Mouse (Mus musculus) limb, embryonic 14.5 days (tissue): ENCODE measurements around the gene Adam19. TPM values are rescaled to one million over a fixed set of nuclear protein-coding genes. Genes with fewer than 3 reads are reported as not detected.

Source experiments
- ATAC-seq: fragments of 200-750 bp; cut with Nextera tagmentation; 2 replicates; pipeline ENCODE4 v1.8.0; 2017; ENCODE audit warnings: low read depth, moderate number of reproducible peaks, moderate TSS enrichment; ENCODE audit not compliant: low FRiP score
- DNase-seq: peaks from one replicate; pipeline ENCODE4 v3.0.0-alpha.2; 2015; ENCODE audit warnings: low spot score
- H3K27ac ChIP-seq: fragments of 300-500 bp; sonication (generic); replicated peaks from 2 replicates; pipeline ENCODE4 v1.5.1; 2014; ENCODE audit warnings: low read depth, mild to moderate bottlenecking, low read length, moderate library complexity, mixed read lengths
- H3K27me3 ChIP-seq: fragments of 300-500 bp; sonication (generic); 2 replicates; pipeline ENCODE4 v1.6.1; 2014; ENCODE audit warnings: low read length, mixed read lengths; ENCODE audit not compliant: control insufficient read depth, insufficient read depth
- H3K36me3 ChIP-seq: fragments of 300-500 bp; sonication (generic); 2 replicates; pipeline ENCODE4 v1.6.1; 2014; ENCODE audit warnings: mild to moderate bottlenecking, low read length, moderate library complexity, mixed read lengths; ENCODE audit not compliant: control insufficient read depth, insufficient read depth
- H3K4me1 ChIP-seq: fragments of 300-500 bp; sonication (generic); 2 replicates; pipeline ENCODE4 v1.6.1; 2014; ENCODE audit warnings: antibody characterized with exemption, low read length, mixed read lengths; ENCODE audit not compliant: control insufficient read depth, insufficient read depth
- H3K4me2 ChIP-seq: fragments of 300-500 bp; sonication (generic); replicated peaks from 2 replicates; pipeline ENCODE4 v1.6.1; 2014; ENCODE audit warnings: low read depth, mild to moderate bottlenecking, low read length, moderate library complexity; ENCODE audit not compliant: severe bottlenecking
- H3K4me3 ChIP-seq: fragments of 300-500 bp; sonication (generic); replicated peaks from 2 replicates; pipeline ENCODE4 v1.5.1; 2014; ENCODE audit warnings: low read length
- H3K9ac ChIP-seq: fragments of 300-500 bp; sonication (generic); 2 replicates; pipeline ENCODE4 v1.6.1; 2014; ENCODE audit warnings: mild to moderate bottlenecking, low read depth, low read length, moderate library complexity; ENCODE audit not compliant: severe bottlenecking
- H3K9me3 ChIP-seq: fragments of 300-500 bp; sonication (generic); 2 replicates; pipeline ENCODE4 v1.6.1; 2016; ENCODE audit warnings: low read length; ENCODE audit not compliant: control insufficient read depth
- POLR2A ChIP-seq: fragments of 200-500 bp; IDR thresholded peaks from 2 replicates; pipeline ENCODE4 v1.8.0; 2012; ENCODE audit warnings: inconsistent platforms, mild to moderate bottlenecking, moderate library complexity, borderline replicate concordance; ENCODE audit not compliant: insufficient read depth, insufficient read length; ENCODE audit errors: extremely low read depth
- WGBS: fragments of 180-500 bp; shearing (Covaris S2); extraction: QIAGEN DNeasy Blood & Tissue Kit; methylation state at CpG from one replicate; pipeline ENCODE4 v1.1.7; 2014; 5-methylcytosine and 5-hydroxymethylcytosine counted together
- polyA plus RNA-seq, 2 experiments: library from polyadenylated mRNA; depleted of rRNA in 1 of 2; stranded (reverse) in 1 of 2; unstranded in 1 of 2; fragments of >200 nt; fragmentation: Nextera tagmentation in 1 of 2; extraction: Ambion mirVana in 1 of 2; gene quantifications; 2 replicates each; pipeline versions ENCODE4 v1.2.1 to v1.2.3; 2012 to 2014

Gene Adam19
- polyA plus RNA-seq, 2 experiments, result 13.3 to 29.3 TPM

DNA sequence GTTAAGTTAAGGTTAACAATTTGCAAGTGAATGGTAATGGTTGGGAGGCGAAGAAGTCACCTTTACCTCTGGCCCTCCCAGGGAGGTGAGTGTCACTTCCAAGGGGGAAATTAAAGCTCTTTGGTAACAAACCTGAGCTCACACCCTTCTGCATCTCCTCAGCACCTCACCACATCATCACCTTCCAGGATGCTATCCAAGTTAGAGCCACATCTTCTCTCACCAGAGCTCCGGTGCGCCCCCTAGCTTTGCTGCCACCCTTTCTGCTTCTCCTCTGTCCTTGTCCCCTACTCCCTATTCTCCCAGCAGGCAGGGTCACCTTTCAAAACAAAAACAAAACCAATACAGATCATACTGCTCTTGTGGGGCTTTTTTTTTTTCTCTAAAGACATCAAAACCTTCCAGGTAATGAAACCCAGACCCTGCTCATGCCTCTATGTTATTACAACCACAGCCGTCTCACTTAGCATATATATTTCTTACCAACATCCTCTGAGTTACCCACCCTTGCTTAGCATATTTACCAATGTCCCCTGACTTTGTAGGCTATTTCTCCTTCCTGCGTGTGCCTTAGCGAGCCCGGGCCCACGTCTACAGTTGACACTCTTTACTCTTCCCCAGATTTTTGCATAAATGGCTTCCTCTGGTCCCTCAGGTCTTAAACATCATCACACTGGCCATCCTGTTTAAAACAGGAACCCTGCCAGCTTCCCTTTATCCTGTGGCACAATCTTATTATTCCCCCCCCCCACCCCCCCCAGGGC lies 4.3 kb downstream of the Adam19 start:
- DNase-seq, result no peak
- Histone ChIP-seq H3K36me3 (0 out of 2 replicates have a peak, but pooled peaks cover 12% of the 10 kb centered on the region), H3K4me3 (no peak overlapping the region), H3K9ac (no peak overlapping the region), H3K4me1 (peaks cover 15% of the 10 kb centered on the region), H3K27ac (no peak overlapping the region), H3K27me3 (no peaks in the 10 kb centered on the region), H3K9me3 (no peaks in the 10 kb centered on the region), H3K4me2 (no peak overlapping the region)
- TF ChIP-seq POLR2A, result no peak
- WGBS, result 57% methylated on average over 8 of the region's 8 CpGs
- no peak for ATAC-seq

GRCm38 (mm10) chr11:46060651-46061020 lies 4.8 kb downstream of the Adam19 start:
- H3K27me3 ChIP-seq, result no peaks in the 10 kb centered on the region
- H3K36me3 ChIP-seq, result peaks cover 16% of the 10 kb centered on the region; the same call in 1 of the 2 replicates
- no peak overlapping the region for H3K9ac ChIP-seq
- H3K4me1 ChIP-seq, result peaks cover 13% of the 10 kb centered on the region
- WGBS, result 62% methylated on average over 5 of the region's 5 CpGs
- TF ChIP-seq POLR2A, result no peak
- H3K4me2 ChIP-seq, result no peak overlapping the region
- DNase-seq (no peak), ATAC-seq (no peak)
- H3K4me3 ChIP-seq, result no peak overlapping the region
- H3K27ac ChIP-seq, result no peak overlapping the region
- no peaks in the 10 kb centered on the region for H3K9me3 ChIP-seq

GRCm38 (mm10) chr11:46061776-46062445 lies 6.1 kb downstream of the Adam19 start:
- Histone ChIP-seq H3K9me3 (no peaks in the 10 kb centered on the region), H3K27me3 (no peaks in the 10 kb centered on the region), H3K36me3 (peaks cover 19% of the 10 kb centered on the region; the same call in 1 of the 2 replicates), H3K4me2 (no peak overlapping the region), H3K27ac (no peak overlapping the region), H3K4me3 (no peak overlapping the region), H3K9ac (no peak overlapping the region), H3K4me1 (peaks cover 11% of the 10 kb centered on the region)
- no peak for TF ChIP-seq POLR2A
- ATAC-seq, result no peak
- DNase-seq, result no peak
- WGBS, result 59% methylated on average over 6 of the region's 6 CpGs

GRCm38 (mm10) chr11:46062569-46062968 lies 6.8 kb downstream of the Adam19 start:
- H3K36me3 ChIP-seq, result peaks cover 19% of the 10 kb centered on the region; the same call in 1 of the 2 replicates
- H3K27me3 ChIP-seq, result no peaks in the 10 kb centered on the region
- H3K9me3 ChIP-seq, result no peaks in the 10 kb centered on the region
- WGBS, result 56% methylated on average over 4 of the region's 4 CpGs
- no peak for ATAC-seq
- no peak for TF ChIP-seq POLR2A
- H3K9ac ChIP-seq, result no peak overlapping the region
- 0 out of 2 replicates have a peak, but pooled peaks cover 7% of the 10 kb centered on the region for H3K4me1 ChIP-seq
- H3K4me2 ChIP-seq, result no peak overlapping the region
- no peak for DNase-seq
- H3K27ac ChIP-seq, result no peak overlapping the region
- no peak overlapping the region for H3K4me3 ChIP-seq

DNA sequence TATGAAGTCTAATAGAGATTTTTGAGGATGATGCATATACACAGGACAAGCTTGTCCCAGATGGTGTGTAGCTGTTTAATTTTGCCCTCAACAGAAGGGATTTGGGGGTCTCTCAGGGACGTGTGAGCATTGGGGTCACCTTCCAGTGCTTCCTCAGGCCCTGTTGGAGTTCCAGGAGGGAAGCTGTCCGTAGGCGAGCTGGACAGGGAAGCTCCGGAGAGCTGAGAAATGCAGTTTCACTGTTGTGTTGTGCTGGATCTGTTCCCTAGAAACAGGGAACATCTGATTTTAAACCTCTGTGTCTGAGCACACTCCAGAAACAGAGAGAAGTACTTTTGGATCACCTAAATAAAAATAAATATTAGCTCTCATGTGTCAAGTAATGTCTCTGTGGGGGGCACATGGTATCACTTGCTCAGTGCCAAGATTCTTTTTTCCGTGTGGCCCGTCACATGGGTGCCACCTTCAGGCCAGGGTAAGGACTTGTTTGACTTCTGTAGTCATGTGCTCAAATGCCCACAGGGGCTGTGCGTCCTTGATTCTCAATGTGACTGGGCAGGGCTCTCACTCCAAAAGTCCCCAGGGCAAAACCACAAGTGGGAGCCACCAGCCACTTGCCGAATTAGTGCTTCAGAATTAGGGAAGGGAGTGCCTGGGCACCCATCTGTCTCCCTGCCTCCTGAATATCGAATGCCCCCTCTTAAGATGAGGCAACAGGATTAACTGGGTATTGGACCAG lies 7.4 kb downstream of the Adam19 start:
- TF ChIP-seq POLR2A, result no peak
- 68% methylated on average over 9 of the region's 9 CpGs for WGBS
- H3K9ac ChIP-seq, result no peak overlapping the region
- ATAC-seq (no peak), DNase-seq (no peak)
- no peaks in the 10 kb centered on the region for H3K9me3 ChIP-seq
- no peak overlapping the region for H3K4me2 ChIP-seq
- H3K27me3 ChIP-seq, result no peaks in the 10 kb centered on the region
- 0 out of 2 replicates have a peak, but pooled peaks cover 7% of the 10 kb centered on the region for H3K4me1 ChIP-seq
- H3K36me3 ChIP-seq, result peaks cover 19% of the 10 kb centered on the region; the same call in 1 of the 2 replicates
- H3K4me3 ChIP-seq, result no peak overlapping the region
- H3K27ac ChIP-seq, result no peak overlapping the region
